Mouse (Mus musculus): ENCODE data around the gene Slc12a7.

Gene Slc12a7

DNA sequence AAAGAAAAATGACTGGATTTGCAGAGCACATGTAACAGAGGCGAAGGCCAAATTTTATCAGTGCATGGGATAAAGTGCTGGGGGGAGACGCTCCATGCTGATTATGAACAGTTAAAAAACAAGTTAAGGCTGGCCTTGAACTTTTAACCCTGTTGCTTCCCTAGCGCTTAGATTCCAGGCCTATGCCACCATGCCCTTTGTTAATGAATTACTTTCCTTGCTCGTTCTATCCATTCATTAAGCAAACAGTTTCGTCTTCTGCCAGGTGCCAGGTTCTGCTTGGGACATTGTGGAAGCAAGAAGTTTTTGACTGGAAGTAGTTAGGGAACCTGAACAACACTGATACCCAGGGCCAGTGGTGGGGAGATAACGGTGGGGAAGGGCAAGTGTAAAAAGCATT, 90.8 kb downstream of the Slc12a7 start:
- DNase-seq: no peak

DNA sequence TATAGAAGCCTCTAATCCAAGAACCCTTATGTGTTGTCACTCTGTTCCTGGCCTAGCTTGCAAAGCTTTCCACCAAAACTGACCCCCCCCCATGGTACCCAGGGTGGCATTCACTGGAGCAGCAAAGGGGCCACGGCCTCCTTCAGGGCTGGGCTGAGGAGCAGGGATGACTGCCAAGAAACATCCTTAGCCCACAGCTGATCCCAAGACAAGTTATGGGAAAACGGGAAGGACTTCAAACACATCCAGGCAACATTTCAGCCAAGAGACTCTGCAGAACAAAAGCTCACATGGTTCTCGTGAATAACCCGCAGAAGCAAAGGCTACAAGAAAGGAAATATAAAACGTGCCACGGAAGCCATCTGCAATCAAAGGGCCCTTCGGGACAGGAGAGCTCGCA, 94.3 kb downstream of the Slc12a7 start:
- DNase-seq: no peak

DNA sequence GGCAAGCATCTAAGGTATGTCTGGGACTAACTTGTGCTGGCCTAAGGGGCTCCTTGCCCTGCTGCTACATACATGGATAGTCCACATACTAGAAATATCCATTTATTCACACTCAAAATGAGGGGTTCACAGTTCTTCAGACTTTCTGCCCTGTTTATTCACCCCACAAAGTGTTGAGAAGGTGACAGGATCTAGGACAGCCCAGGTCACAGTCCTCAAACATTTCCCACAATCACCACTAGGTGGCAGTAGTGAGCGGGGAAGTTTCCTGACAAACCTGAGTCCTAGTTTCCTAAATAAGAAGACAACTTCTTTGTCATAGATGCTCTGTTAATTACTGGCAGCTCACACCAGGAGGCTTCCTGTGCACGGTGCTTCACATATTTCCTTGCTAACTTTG, 98.6 kb downstream of the Slc12a7 start:
- peak; percentile 22 to 36 for DNase-seq

DNA sequence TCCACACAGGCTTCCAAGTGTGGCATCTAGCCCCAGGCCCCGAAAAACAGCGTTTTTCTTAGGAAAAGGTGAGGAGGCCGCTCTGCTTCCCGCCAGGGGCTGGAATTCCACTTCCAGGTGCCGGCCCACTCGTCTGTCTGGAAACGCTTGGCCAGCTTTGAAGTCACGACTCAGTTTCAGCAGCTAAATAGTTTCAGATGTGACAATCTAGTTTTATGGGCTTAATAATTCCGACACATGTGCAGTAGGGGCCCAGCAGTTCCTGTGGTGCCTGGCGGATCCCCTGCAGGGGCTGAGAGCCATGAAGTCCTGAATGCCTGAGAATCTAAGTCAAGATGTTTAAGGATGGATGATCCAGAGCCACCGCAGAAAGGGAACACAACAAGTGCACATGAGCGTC, 100.9 kb downstream of the Slc12a7 start:
- DNase-seq: no peak

DNA sequence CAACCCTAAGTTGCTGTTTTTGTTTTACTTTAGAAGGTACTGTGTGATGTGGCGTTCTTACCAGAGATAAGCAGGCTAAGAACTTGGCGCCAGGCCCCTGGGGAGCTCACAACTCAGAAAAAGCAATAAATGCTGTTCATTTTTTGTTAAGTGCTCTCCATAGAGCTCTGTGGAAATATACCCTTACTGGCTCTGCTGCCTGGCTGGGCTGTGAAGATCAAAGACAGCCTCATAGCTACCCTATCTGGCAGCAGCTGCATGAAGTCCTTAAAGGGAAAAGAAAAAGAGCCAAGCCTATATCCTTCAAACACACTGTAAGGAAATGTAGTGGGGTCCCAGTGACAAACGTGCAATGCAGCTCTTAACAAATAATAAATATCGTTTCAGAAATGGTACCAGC, 102.9 kb downstream of the Slc12a7 start:
- no peak for DNase-seq

DNA sequence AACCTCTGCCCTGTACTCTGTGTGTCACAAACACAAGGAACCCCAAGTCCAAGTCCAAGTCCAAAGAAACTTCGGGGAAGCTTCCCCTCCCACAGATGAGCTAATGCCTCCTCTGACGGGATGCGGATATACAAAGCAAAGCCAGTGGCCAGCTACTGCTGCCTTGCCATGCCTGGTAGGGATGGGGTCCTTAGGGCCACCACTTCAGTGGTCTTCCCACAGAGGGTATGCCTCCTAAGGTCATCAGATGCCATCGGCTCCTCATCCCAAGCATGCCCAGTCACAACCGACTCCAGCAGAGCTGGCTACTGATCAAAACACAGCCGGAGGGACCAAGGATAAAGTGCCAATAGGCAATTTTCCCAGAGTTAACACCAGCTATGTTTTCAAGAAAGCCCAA, 103.6 kb downstream of the Slc12a7 start:
- DNase-seq: no peak

DNA sequence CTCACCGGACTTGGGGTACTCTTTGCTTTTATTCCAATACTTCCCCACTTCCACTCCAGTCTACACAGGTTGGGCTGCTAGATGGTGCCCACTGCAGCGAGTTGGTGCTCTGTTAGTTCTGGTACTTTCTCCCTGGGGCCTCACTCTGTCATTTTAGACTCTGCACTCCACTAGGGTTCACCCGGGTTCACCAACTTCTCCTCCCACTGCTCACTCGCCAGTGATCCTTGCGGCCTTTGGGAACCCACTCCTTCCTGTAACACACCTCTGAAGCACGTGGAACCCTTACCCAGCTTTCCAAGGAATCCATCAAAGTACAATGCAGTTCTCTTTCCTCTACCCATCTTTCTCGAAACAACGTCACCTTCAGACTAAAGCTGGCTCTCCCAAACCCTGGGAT, 104.8 kb downstream of the Slc12a7 start:
- no peak for DNase-seq

DNA sequence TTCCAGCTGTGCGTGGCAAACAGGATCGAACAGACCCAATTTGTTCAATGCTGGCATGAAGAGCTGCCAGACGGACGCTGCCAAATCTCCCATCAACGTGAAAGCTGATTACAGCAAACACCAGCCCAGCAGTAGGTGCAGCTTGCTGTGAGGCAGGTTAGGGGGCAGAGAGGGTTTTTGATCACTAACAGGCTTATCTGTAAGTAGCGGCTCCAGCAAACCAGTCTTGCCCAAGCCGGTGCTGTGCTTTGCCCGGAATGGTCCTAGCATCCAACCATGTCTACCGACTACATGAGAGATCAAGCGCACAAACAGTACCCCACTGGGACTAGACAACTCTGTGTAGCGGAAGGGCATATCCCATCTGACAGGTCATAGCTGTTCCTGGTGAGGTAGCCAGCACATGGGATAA, 106.2 kb downstream of the Slc12a7 start:
- DNase-seq: no peak

DNA sequence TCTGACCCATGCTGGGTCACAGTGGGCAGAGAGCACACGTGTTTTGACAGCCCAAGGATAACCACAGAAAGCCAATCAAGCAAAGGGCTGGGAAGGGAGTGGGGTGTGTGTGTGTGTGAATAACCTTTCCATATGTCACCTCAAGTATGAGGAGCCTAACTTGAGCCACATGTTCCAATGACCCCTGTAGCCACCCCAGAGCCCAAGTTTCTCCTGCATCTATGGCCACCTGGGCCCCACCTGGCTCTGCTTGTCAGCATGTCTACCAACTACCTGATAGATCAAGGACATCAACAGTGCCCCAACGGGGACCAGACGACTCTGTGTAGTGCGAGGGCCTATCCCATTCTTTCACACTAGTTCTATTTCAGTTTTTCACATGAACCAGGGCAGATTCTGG, 106.8 kb downstream of the Slc12a7 start:
- DNase-seq: no peak

DNA sequence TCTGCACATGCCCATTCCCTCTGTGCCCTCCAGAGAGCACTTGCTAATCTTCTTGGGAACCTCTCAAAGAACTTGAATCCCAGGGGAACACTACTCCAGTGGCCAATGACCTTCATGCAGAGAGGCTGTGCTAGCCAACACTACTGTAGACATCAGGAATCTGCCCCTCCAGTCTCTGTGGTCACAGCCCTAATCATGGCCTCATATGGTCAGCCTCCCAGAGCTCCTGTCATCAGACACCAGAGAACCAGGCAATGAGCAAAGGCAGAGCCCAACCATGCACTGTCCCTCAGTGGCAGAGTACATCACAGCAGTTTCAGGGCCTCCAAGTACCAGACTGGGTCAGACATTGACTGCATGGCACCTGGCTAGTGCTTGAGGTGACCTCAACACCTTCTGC, 109.8 kb downstream of the Slc12a7 start:
- DNase-seq: no peak

DNA sequence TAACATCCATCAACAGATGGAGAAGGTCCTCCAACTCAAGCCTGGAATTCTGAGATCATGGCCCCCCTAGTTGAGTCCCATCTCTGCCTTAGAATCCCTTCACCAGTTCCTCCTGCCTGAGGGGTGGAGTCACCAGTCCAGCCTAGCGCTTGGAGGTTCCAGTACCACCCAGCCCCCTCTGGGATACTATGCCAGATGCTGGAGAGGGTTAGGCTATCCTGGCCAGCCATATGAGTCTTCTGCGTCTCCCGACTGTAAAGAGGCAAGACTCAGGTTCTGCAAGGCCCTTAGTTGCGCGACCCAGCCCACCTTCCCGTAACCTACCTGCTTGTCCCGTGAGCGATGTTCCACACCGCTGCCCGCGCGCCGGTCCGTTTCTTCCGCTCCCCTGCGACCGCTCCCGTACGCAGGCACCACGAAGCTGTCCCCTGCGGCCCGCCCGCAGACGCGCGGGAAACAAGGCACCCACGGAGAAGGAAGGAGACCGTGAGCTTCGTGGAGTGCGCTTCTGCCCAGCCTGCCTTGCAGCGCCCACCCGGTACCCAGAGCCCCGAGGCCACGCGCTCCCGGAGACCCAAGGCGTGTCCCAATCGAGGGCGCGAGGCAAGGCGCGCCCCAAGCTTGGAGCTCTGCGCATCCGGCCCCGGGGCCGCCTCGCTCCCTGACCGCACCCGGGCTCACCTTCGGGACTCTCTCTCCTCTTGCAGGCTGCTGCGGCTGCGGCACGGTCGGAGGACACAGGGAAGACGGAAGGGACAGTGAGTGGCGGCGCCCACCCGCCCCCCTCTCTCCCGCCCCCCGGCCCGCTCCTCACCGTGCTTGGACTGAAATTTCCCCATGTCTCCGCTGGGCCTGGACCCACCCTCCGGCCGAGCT, 113.9 kb downstream of the Slc12a7 start:
- DNase-seq: no peak

DNA sequence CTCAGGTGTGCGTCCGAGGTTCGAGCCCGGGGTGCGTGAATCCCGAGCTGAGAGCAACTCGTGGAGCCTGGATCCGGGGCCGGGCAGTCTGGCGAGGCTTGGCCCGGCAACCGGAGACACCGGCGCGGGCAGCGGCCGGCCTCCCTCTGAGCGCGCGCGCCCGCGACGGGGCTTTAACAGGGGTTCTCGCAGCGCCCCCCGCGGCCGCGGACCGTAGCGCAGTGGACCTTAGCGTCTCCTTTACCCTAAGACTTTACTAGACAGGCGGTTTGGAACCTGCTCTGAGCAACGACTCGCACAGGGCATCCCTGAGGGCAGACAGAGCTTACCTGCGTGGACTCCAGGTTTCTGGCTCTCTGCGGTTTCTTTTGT, 114.6 kb downstream of the Slc12a7 start, which contains the start of gene Nkd2:
TSS of gene Nkd2 (minus strand) at position 167 of the 372 bp plus-strand sequence.
- peak; percentile 76 to 79 for DNase-seq

All from lung, adult 18-20 months (tissue).